Mouse (Mus musculus): ENCODE results near the gene Gm11213.

Gm11213 gene

DNA sequence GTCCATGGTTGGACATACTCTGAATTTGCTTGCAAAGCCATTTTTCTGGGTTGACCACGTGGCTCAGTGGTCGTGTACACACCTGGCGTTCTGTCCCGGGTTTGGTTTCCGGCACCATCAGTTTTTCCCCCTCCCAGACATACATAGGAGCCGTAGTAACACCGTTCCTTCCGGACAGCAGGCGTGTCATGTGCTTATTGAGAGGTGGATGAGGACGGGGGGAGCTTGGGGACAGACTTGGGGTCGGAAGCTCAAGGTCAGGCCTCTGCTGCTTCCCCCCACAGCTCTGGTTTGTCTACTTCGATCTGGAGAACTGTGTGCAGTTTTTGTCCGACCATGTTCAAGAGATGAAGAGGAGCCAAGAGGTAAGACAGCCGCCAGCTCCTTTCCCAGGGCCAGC is 25.4 kb downstream of the Gm11213 start:
- no peak for DNase-seq

DNA sequence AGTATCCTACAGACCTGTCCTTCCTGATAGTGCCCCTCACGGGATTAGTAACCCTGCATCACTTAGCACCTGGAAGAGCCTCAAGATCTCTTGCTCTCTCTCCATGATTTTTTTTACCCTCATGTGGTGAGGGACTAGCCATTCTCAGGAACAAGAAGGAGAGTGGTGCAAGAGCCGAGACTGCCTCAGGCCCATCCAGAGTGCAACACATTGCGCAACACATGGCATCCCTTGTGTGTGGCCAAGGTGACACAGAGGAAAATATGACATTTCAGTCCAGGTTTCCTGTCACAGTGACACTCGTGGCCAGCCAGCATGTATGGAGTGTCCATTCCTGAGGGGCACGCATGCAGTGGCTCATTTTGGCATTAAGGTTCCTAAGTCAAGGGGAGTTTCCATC is 32.4 kb downstream of the Gm11213 start:
- no peak for DNase-seq

- DNase-seq = no peak
These were observed 34.8 kb downstream of the Gm11213 start for GRCm38 (mm10) chr4:63570208-63570781.

DNA sequence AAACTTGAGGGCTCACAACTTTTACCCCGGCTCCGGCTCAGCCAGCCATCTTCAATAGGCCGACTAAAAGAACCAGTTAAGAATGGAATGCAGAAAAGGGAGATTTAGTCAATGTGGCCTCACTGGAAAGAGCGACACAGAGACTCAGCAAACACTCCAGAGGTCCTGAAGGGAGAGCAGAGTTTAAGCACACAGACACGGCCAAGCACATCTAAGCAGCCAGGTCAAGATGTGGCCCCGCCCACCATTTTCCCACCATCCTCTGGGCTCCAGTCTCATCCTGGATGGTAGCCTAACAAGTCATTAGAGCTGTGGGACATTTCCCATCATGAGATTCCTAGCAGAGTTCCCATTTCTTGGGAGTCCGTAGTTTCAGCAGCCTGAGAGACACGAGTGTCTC is 35.7 kb downstream of the Gm11213 start:
- DNase-seq = no peak

- DNase-seq = no peak
These were observed 37.2 kb downstream of the Gm11213 start for GRCm38 (mm10) chr4:63567712-63568390.

GRCm38 (mm10) chr4:63562742-63563141 is 42.3 kb downstream of the Gm11213 start:
- DNase-seq = no peak

DNA sequence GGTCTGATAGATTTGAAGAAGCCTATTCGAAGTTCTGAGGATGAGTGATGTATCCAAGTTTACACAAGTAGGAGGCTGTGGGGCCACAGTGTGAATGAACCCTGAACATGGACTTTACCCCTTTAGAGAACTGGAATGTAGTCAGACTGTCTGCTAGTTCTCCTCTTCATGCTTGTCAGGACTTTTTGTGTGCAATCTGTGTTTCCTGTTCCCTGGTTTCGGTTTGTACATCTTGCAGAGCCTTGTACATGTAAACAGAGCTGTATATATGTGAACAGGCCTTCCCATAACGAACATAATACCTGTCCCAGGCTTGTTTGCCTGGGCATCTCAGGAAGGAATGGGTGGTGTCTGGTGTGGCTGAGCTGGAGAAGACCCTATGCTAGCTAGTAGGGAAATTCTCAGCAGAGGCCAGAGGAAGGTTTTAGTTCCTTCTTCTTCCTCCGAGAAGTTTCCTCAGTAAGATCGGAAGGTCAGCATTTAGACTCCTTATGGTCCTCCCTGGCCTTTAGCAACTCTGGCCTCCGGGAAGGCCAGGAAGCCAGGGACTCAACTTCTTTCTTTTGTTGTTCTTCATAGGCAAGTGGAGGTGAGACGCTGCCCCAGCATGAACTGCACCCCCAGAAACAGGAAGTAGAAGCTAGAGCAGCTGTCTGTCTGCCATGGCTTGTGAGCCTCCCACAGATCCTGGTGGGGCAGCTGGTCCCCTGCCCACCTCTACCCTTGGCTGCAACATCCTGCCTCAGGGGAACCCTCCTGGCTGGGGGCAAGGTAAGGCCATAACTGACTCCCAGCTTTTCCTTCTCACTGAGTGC is 43.0 kb downstream of the Gm11213 start:
- no peak for DNase-seq

GRCm38 (mm10) chr4:63560079-63560478 is 45.0 kb downstream of the Gm11213 start:
- DNase-seq = no peak

DNA sequence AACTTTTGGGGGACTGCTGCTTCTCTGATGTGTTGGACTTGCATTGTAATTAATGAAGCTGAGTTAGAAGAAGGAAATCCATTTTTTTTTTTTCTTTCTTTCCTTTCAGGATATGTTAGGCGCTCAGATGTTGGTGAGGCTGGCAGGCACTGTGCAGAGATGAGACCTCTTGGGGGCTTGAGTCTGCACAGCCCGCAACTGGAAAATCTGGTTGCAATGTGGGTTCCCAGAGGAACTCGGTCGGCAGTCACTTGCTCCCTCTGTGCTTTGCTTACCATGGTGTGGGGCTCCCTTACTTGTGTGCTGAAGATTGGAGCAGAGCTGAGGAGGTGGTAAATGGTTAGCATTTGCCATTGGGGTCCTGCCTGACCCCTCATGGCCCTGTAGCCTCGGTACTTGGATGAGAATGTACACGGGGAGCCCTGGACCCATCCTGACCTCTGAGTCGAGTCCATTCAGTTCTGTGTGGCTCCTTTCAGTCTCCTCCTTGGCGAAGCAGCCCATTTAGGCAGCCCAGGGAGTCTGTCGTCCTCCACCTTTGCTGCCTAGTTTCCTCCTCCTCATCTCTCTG is 45.8 kb downstream of the Gm11213 start:
- no peak for DNase-seq

- DNase-seq = peak; percentile 84 to 86
These were observed 46.5 kb downstream of the Gm11213 start, which contains the start of gene Tmem268 for GRCm38 (mm10) chr4:63558407-63559081. Gene Tmem268, plus strand, starts transcription at chr4:63558781.

GRCm38 (mm10) chr4:63557124-63558059 is 47.7 kb downstream of the Gm11213 start:
- DNase-seq = no peak

DNA sequence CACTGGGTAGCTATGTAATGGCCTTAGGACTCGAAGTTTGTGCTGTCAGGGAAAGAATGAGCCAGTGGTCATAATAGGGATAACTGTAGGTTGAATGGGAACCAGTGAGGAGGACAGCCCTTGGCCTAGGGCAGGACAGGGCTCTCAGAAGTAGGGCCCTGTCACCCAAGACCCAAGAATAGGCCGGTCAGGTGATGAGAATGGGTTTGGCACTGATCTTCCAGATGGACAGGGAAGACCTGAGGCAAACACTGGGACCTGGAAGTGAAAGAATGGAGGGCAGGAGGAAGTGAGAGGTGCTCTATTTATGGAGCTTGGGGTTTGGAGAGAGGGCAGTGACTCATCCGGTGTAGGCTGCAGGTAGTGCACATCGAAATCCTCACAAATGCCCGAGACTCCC is 48.4 kb downstream of the Gm11213 start:
- DNase-seq = no peak

DNA sequence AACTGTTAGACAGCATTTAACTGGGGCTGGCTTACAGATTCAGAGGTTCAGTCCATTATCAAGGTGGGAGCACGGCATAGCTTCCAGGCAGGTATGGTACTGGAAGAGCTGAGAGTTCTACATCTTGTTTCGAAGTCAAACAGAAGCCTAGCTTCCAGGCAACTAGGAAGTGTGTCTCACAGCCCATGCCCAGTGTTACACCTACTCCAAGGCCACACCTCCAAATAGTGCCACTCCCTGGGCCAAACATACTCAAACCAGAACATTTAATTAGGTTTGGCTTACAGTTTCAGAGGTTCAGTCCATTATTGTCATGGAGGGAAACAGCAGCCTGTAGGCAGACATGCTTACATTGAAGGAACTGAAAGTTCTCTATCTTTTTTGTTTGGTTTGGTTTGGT is 50.0 kb downstream of the Gm11213 start:
- no peak for DNase-seq

DNA sequence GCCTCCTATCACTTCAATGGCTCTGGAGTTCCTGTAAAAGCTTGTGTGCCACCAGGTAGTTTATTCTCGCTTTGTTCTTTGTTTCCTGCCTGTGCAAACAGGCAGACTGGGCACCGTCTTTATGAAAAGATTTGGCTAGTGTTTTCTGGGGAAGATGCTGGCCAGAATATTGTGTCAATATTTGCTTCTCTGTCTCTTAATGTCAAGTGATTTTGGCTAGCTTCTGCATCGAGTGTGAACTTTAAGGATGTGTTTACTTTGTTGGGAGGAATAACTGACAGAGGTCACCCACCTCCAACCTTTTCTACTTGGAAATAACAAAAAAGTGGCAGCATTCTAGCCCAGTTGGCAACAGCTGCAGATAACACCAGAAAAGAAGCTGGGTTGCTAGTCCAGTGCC is 50.4 kb downstream of the Gm11213 start:
- DNase-seq = no peak

- no peak for DNase-seq
These were observed 51.1 kb downstream of the Gm11213 start for GRCm38 (mm10) chr4:63553789-63554576.

DNA sequence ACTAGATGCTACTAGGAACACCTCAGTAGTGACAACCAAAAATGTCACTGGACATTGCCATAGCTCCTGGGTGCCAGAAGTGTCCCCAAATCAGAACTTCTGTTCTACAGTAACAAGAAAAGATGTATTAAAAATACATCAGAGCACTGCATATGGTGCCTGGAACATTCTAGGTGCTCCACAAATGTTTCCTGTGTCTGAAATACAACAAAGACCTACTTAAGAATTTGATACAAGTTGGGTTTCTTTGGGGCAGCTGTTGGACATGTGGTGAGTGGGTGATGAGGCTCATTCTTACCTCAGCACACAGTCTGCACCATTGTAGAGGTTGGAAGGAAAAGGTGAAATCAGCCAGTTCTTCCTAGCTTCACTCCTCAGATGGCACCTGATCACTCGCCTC is 52.2 kb downstream of the Gm11213 start:
- no peak for DNase-seq

DNA sequence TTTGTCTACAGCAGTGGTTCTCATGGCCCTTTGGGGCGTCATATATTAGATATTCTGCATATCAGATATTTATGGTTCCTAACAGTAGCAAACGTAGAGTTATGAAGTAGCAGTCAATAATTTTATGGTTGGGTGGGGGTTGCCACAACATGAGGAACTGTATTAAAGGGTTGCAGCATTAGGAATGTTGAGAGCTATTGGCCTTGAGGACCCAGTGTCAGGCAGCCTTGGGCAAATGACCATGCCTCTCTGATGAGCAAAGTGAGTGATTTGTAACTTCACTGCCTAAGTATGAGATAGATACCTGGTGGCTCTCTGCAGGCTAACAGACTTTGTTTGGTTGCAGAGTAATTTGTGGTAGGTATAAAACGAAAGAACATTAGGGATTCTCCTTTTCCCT is 54.2 kb downstream of the Gm11213 start:
- no peak for DNase-seq

GRCm38 (mm10) chr4:63548491-63548890 is 56.6 kb downstream of the Gm11213 start:
- DNase-seq = no peak

DNA sequence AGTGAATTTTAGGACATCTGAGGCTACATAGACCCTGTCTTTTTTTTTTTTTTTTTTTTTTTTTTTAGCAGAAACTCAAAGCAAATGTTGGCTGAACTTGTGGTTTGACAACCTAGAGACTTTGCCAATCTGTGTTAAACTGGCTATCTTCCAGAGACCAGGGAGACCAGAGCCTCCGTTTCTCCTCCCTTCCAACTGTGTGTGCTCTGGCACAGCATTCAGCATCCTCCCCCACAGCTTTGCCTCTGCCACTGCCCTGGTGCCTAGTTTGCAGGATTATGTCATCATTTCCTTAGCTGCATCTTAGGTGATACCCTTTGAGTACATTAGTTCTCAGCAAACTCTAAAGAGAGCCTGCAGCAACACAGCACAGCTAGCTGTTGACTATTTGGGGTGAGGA is 57.3 kb downstream of the Gm11213 start:
- DNase-seq = peak in 1 of 2 experiments; percentile 51

Data from cerebellum, postnatal 10 days (tissue).